Mouse (Mus musculus): Measurements from ENCODE around the gene Lrig3. TPM values are rescaled to one million over a fixed set of nuclear protein-coding genes. Genes with fewer than 3 reads are reported as not detected.

Gene Lrig3
- total RNA-seq, 4 experiments from 2014 or later: 3.0 to 4.0 (median 3.6) TPM

DNA sequence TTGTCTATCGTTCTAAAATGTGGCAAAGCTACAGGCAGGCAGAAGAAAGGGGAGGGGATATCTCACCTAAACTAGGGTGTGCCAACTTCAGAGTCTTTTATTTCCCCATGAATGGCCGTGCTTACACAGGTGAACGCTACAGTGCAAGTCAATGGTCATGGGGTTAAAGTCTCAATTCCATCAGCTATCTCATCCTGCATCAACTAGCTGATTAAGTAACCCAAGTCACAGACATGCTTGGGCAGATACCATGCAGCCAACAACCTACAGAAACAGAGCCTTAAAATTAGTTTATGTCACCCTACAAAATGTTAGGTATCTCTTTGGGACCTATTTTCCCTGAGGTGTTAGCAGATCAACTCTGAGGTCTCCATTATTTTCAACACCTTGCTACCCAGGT, 1.3 kb upstream of the Lrig3 start:
- DNase-seq (ENCODE audit: low spot score in 2 of 2): no peak

DNA sequence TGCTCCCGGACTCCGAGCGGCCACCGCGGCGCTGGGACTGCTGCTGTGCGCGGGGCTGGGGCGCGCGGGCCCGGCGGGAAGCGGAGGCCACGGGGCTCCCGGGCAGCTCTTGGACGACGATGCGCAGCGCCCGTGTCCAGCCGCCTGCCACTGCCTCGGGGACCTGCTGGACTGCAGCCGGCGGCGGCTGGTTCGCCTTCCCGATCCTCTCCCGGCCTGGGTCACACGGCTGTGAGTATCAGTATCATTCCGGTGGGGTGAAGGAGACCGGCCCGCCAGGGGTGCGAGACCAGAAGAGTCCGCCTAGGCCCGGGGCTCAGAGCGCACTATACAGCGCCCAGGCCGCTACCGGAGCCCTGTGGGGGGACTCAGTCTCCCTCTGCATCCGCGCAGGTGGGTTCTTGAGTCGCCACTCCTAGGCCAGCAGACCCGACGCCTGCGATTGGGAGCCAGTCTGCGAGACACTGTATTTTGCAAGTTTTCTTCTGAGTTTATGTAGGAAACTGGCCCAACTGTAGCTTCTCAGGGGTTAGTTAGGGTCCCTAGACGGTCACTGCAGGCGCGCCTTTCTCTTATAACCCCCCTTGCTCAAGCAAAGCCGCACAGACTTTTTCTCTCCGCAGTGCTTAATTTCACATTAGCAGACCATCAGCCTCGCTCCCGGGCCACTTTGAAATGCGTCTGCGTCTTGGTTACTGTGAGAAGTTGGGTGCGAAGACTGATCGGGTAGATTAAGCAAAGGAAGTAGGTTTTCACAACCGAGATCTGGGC, 698 bp downstream of the Lrig3 start:
- DNase-seq (ENCODE audit: low spot score in 2 of 2): peak; percentile 34 to 50

DNA sequence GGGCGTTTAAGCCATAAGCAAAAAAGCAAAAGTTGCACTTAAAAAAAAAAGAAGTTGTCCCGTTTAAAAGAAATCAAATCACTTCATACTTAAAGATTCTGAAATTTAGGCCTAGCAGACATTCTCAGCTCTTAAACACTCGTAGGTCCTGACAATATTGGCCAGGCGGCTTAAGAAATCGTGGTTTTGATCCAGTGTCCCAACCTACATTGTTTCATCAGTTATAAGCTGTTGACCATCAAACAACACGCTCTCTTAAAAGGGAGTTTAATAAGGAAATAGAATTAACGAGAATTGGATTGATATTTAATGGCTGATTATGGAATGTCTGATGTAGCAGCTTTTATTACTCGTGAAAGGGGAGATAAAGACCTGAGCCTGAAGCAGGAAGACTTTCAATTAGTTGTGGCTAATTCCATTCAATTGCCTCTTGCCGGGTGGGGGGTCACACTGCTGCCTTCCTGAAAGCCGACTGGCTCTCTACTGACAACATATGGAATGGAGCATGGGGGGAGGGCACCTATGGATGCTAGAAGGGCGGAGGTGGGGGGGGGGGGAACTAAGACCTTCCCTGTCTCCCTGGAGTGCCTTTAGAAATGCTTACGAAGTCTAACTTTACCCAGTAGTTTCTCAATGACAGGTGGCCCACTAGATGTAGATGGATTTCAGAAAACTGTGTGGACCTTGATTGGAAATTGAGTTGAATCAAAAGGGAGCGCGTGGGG, 1.6 kb downstream of the Lrig3 start:
- no peak for DNase-seq (ENCODE audit: low spot score in 2 of 2)

DNA sequence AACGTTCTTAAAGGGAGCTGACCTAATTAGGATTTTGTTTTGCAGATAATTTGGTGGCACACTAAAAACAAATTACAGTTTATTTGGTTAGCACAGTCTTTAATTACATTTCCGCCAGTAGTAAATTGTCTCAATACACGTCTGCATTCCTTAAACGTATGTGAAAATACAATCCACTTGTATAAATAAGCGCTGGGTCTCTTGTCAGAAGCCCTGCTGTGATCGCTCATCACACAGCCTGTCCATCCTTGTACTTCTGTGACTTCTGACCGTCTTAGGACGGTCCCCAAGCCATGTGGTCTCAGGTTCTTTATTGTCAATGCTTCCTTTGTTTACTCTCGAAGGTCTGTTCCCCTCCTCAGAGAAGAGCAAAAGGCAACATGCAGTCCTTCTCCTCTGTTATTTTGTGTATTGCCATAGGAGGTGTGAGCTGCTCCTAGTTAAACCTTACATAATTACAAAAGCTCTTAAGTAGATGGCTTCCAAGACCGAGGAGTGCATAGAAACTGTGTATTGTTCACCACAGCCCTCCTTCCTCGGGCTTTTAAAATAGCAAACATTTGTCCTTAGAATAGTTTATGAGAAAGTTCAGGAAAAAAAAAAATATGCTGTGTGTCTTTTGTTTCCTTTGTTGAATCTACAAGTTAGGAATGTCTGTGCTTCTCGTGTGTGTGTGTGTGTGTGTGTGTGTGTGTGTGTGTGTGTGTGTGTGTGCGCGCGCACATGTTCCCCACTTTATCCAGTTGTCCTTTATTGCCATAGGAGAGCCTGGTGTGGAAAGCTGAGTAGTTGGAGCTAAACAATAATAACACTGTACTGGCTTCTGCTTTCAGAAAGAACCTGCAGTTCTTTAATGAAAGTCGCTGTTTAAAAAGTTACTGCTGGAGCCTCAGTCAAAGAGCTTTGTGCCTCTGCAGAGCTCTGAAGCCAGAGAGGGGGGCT, 2.5 kb downstream of the Lrig3 start:
- DNase-seq (ENCODE audit: low spot score in 2 of 2): no peak

DNA sequence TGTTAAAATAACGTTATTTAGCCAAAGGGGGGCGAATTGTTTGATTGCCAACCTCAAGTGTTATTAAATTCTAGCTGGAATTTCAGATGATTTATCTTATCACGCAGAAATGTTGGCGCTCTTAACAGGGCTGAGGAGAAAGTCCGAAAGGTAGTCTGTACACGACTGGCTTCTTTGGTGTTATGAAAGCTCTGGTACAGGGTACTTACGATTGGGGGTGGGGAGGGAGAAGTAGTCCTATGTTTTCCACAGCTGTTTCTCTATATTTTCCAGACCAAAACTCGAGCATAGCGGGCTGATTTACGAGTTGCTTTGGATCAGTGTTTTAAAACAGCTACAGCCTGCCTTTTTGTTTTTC, 3.1 kb downstream of the Lrig3 start:
- DNase-seq (ENCODE audit: low spot score in 2 of 2): no peak

DNA sequence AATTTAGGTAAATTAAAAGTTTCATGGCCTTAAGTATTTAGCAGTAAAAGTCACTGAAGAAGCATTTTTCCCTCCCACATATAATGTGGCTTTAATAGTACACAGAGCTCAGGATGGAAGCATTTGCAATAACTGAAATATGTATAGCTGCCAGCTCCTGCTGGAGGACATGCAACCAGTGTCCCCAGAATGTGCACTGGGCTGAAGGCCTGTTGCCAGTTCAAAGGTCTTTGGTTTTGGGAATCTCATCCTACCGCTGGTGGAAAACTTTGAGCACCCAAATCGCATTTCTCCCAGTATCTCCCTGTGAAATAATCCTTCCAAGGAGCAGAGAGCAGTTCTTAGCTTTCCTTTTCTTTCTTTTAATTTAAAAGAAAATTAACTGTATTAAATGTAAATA, 4.1 kb downstream of the Lrig3 start:
- DNase-seq (ENCODE audit: low spot score in 2 of 2): no peak

DNA sequence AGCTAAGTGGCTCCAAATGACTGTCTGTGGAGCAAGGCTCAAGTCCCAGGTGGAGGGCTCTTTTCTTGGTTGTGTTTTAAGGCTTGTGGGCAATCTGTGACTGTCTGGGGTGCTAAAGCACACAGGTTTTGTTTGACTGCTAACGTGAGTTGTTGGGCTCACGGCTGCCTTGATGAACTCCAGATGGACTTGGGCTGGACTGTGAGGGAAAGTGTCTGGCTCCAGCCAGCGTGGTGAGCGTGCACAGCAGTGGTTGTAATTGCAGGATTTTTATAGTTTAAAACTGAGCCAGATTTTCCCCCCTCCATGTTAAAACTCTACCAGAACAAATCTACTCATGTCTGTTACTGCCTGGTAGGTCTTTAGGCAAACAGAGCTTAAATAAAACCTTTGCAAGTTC, 4.5 kb downstream of the Lrig3 start:
- no peak for DNase-seq (ENCODE audit: low spot score in 2 of 2)

DNA sequence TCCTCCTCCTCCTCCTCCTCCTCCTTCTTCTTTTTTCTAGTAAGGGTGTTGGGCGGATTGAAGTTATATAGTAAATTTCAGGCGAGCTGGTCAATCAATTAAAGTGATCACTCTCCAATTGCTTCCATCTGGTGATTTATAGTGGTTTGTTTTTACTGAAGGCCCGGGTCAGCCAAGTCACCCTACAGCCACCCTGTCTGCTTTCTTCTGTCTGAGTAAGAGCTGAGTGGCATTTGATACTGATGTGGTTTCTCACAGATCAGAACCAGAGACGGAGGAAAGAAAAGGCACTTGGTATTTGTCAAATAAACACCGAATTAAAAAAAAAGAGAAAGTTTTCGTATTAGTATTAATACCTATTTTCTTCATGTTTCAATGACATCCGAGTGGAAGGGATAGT, 7.8 kb downstream of the Lrig3 start:
- DNase-seq (ENCODE audit: low spot score in 2 of 2): no peak

DNA sequence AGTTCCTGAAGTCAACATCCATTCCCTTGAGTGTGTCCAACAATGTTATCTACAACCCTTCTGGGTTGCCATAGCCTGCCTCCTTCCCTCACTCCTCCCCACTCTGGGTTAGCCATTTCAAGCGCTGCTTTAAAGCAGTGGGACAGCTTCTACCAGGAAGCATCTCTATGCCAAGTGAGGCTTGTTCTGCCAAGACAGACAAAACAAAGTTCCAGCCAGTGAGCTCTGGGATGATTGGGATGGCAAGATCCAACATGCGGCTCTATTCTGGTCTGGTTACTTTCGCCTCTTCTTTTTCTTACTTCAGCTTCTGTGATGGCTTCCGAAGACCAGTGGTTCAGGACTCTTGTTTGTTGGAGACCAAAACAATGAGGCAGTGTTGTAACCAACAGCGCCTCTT, 16.0 kb downstream of the Lrig3 start:
- DNase-seq (ENCODE audit: low spot score in 2 of 2): no peak

DNA sequence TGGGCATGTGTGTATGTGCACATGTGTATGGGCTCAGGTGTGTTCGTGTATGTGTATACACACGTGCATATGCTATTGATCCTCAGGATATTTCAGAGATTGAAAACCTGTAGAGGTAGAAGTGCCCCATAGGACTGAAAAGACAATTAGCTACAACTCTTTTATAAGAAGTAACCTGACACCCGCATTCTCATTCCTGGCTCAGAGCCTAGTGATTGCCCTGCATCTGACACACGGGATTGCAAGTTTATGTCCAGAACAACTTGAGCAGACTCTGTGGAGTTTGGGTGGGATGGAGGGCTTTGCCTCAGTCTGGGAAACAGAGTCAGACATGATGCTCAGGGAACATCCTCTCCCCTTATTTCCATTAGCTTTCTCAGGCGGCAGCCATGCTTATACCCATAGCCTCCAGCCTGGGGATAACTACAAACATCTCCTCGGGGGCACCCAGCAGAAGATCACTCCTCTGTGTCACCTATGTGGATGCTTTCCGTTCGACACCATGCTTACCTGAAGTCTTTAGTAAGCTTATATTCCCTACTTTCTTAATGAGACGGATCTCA, 18.6 kb downstream of the Lrig3 start:
- DNase-seq (ENCODE audit: low spot score in 2 of 2): no peak

DNA sequence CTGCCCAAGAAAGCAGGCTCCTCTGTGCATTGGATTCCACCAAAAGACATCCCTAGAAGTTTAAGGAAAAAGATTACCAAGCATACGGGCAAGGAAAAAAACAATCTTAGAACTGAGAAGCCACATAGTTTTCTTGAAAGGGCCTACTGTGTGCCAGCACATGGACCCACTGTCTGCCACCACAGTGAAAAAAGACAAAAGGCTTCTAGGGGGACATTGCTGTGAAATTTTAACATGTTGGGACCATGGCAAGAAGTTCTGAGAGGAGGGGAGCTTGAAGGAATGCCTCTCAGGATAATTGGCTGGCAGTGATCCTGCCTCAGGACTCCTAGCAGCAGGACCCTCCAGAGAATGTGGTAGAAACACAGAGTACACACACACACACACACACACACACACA, 19.8 kb downstream of the Lrig3 start:
- no peak for DNase-seq (ENCODE audit: low spot score in 2 of 2)

DNA sequence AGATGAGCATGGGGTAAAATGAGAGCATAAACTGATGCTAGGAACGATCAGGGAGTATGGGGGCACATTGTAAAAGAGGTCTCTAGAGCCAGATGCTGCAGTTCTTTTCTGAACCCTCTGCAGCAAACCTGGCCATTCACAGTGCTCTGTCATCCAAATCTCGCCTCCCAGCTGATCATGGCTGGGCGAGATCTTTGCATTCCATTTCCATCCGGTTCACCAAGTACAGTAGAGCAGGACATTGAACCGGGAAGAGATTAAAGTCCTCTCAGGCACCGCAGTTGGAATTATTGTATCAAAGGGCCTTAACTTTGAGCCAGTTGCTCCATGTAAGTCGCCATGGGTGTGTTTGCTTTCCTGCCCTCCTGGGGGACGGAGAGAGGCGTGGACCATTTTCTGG, 20.5 kb downstream of the Lrig3 start:
- no peak for DNase-seq (ENCODE audit: low spot score in 2 of 2)

DNA sequence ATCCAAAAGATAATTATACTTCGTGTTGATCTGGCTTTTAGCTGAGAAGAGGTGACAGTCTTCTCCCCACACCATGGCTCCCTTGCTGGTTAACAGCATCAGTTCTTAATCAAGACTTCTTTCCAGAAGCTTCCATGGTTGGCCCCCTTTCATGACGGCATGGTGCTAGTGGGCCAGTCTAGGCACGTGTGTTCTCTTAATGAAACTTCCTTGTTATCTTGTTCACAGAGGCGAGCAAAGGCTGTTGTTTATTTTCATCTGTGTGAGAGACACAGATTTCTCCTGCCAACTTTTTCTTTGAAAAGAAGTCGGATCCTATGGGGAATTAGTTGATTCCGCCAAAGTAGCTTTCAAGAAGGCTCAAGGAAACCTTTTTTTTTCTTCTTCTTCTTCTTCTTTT, 21.3 kb downstream of the Lrig3 start:
- DNase-seq (ENCODE audit: low spot score in 2 of 2): no peak

DNA sequence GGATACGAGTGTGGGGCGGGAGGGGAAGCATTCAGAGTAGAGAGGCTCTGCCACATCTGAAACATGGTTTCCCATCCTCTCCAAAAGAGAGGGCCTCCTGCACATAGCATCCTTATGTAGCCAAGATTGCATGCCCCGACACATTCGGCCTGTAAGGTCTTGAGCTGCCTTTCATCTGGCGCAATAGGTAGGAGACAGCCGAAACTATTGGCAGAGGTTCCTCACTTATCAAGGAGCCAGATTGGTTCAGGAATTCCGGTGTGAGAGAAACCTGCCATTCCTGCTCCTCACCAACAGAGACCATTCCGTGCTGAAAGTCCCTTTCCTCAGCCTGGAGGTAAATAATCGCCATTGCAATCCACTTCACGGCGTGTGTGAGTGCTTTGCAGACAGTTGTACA, 22.1 kb downstream of the Lrig3 start:
- no peak for DNase-seq (ENCODE audit: low spot score in 2 of 2)

DNA sequence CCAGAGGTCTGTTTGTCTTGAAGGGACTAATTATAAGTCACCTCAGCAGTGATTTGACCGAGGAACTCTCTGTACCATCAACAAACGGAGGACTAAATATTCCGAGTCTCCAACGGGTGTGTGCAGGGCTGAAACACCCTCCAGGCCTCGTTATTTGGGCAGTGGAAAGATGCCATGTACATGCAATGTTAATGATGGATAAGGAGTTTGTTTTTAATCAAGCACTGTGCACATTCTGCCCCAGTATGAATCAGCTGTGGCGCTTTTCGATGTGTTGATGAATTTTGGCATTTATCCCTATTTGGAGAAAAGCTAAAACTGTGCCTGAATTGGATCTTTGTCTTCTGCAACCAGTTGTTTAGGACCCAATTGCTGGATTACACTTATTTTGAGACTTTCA, 23.9 kb downstream of the Lrig3 start:
- DNase-seq (ENCODE audit: low spot score in 2 of 2): no peak

DNA sequence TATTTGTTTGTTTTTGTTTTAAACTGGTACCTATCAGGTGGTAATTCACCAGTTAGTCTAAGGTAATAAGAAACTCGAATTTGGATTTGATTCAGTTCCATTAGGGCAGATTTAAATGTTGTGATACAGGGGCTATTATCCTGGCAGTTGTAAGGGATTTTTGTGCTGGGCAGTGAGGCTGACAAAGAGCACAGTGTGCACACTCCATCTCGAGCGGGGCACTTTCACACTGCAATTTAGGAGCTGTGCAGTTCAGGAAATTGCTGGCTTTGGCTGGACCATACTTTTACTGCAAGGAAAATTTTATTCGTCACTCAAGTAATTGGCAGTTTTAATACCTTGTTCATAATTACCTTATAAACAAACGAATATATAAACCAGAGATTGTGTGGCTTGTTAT, 24.4 kb downstream of the Lrig3 start:
- DNase-seq (ENCODE audit: low spot score in 2 of 2): no peak

DNA sequence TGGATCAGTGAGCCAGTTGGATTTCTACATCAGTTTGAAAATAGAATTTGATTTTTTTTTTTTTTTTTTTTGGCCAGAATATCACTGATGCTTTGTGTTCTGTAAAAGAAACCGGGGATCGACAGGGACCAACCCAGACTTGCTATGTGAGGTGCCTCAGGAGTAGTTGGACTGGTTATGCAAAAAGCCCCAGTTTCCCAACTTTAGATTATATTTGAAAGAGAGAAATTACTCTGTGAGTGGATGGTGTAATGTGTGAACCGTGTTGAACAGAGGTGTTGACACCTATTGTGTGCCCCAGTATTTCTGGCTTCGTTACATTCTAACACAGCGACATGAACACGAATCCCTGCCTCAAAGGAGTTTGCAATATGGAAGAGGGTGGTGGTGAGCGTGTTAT, 25.9 kb downstream of the Lrig3 start:
- no peak for DNase-seq (ENCODE audit: low spot score in 2 of 2)

DNA sequence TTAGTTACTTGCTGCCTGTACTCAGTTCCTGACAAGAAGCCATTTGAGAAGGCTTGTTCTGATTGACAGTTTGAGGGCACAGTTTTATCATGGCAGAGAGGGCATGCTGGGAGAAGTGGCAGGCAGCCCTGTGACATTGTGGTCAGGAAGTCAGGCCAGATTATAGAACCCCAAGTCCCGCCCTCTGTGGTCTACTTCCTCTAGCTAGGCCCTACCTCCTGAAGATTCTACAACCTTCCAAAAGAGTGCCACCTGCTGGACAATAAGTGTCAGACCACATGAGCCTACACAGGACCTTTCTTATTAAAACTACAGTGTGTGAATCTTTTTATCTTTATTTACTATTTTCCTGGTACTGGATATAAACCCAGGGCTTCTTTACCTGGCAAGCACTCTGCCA, 28.9 kb downstream of the Lrig3 start:
- peak; percentile 27 to 42 for DNase-seq (ENCODE audit: low spot score in 2 of 2)

DNA sequence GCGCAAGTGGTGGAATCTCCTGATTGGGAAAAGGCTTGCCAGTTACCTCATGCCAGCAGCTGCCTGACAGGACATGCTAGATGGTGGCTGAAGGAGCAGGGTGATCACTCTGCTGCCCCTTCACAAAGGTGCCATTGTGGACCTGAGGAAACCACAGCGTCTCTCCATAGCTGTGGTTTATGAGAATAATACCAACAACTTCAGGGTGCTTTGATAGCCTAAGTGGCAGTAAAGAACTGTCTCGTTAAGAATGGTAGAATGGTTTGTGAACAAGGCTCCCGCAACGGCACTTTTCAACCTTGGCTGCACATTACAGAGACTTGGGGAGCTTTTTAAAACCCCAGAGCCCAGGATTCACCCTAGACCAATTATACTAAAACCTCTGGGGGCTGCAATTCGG, 29.7 kb downstream of the Lrig3 start:
- no peak for DNase-seq (ENCODE audit: low spot score in 2 of 2)

DNA sequence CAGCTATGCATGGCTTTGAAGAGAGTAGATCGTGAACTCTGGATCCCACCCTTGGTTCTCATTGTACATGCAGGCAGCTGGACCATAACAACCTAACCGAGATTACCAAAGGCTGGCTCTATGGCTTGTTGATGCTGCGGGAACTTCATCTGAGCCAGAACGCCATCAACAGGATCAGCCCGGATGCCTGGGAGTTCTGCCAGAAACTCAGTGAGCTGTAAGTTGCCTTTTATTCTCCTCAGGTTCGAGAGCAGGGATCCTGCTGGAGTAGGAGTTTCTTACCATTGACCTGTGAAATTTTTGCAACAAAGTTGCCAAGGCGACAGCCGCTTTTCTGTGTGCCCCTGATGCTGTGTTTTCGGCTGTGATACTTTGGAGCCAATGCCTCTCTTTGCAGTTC, 31.0 kb downstream of the Lrig3 start:
- DNase-seq (ENCODE audit: low spot score in 2 of 2): no peak

DNA sequence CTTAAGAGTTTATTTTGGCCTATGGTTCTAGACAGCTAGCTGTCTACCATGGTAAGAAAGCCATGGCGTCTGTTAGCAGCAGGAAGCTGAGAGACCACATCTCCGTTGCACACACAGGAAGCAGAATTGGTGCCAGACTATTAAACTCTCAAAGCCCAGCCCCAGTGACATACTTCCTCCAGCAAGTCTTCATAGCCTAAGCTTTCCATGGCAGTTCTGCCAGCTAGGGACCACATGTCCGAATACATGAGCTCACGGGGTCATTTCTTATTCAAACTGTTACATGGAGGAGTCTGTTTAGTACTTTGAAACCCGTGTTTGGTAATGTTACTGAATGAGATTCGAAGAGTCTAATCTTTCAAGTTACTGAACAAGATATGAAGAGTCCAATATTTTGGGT, 33.6 kb downstream of the Lrig3 start:
- no peak for DNase-seq (ENCODE audit: low spot score in 2 of 2)

DNA sequence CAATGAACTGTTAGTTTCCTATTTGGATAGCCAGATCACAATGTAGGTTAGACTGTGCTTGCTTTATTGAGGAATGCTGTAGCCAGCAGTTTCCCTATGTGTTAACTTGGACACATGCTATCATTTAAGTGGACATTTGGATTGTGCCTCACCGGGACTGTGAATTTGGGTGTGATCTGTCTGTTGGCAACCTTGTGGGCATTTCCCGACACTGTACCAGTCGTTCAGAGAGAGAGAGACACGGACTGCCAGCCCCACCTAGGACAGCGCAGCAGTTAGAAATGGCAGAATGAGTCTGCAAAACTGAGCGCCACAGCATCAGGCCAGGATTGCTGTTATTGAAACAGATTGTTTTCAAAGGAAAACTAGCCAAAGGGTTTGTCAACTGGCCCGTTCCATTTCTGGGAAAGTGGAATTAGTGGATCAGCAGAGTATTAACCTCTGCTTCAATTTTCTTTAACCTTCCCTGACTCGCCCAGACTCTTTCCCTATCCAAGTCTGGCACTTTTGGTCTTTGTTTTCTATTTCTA, 35.0 kb downstream of the Lrig3 start:
- peak in 1 of 2 experiments; percentile 21 for DNase-seq (ENCODE audit: low spot score in 2 of 2)
